Mouse (Mus musculus): ENCODE results near the gene Ak8.

DNA sequence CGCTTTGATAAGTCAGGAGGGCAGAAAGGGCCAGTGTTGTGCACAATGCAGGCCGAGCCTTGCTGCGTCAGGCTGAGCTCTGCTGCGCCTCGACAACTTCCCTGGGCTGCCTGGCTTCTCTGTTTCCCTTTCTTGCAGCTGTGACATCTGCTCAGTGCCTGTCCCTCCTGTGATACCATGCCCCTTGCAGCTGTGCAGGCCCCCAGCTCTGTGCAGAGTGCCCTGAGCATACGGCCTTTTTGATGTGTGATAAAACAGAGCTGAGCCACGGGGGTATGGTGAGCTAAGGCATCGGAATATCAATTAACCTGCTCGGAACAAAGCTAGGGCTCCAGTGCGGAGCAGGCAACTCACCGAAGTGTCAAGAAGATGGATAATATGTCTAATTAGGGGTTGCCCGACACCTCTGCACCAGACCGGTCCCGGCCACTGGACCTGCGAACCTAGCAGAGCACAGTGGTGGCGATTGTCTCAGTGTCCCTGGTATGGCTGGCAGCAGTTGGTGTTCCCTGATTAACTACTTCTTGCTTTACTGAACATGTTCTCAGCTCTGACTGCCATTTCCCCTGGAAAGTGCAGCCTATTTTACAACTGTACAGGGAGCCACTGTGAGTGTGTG, 27.9 kb downstream of the Ak8 start:
- TF ChIP-seq CTCF (IDR thresholded peaks at IDR 0.05; ENCODE audit: control insufficient read depth, insufficient read depth, low read length) (no peak), POLR2A (IDR thresholded peaks at IDR 0.05; ENCODE audit: borderline replicate concordance, control insufficient read depth, low read depth, low read length) (no peak)

All from bone marrow, adult 2 months (tissue).